Mouse (Mus musculus) adrenal gland, postnatal 10 days (tissue): ENCODE data around the gene Vcp. TPM values are rescaled to one million over a fixed set of nuclear protein-coding genes. Genes with fewer than 3 reads are reported as not detected.

Experiments used
- DNase-seq: peaks from one replicate; pipeline ENCODE4 v3.0.0; 2021; ENCODE audit warnings: mixed read lengths
- total RNA-seq, 2 experiments: library from RNA; stranded (reverse); gene quantifications; 2 replicates each; pipeline ENCODE4 v1.2.3; 2021

The Vcp gene
- total RNA-seq, 2 experiments from 2014 or later, result 238 to 252 TPM

DNA sequence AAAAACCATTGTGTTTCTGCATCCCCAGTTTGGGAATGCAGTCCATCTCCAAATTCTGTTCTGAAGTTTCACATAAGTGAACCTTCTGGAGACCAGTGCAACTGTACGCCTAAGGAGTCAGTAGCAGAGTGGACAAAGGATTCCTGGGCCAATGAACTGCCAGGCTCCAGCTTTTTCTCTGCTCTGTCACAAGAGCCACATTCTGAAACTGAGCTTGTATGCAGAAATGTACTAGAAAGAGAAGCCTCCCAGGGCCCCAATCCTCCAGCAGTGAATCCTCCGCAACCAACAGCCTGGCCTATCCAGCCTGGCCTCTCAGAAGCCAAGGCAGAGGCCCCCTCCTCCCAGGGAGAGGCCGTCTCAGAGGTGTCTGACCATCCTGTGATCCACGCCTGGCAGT, 27.4 kb downstream of the Vcp start:
- no peak for DNase-seq

DNA sequence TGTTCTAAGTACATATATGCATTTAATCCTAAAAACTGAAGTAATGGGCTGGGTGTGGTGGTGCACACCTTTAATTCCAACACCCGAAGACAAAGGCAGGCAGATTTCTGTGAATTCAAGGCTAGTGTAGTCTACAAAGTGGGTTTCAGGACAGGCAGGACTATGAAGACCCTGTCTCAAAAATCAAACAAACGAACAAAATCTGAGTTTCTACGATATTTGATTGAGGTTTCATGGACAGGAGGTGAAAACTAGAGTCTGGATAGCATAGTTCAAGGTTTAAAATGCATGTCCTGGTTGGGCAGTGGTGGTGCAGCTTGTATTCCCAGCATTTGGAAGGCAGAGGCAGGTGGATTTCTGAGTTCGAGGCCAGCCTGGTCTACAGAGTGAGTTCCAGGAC, 31.0 kb downstream of the Vcp start, which contains the start of gene 1700022I11Rik:
Gene 1700022I11Rik, plus strand, starts transcription at position 301 of the 400 bp plus-strand sequence.
- no peak for DNase-seq

- peak; percentile 48 for DNase-seq
Measured at GRCm38 (mm10) chr4:42965039-42965719, 35.1 kb downstream of the Vcp start.

GRCm38 (mm10) chr4:42963480-42963879, 36.8 kb downstream of the Vcp start:
- no peak for DNase-seq

GRCm38 (mm10) chr4:42961592-42961991, 38.7 kb downstream of the Vcp start:
- peak; percentile 73 for DNase-seq

- DNase-seq, result no peak
Measured at GRCm38 (mm10) chr4:42959382-42959781, 40.9 kb downstream of the Vcp start.

- no peak for DNase-seq
Measured at GRCm38 (mm10) chr4:42958942-42959341, 41.4 kb downstream of the Vcp start.

DNA sequence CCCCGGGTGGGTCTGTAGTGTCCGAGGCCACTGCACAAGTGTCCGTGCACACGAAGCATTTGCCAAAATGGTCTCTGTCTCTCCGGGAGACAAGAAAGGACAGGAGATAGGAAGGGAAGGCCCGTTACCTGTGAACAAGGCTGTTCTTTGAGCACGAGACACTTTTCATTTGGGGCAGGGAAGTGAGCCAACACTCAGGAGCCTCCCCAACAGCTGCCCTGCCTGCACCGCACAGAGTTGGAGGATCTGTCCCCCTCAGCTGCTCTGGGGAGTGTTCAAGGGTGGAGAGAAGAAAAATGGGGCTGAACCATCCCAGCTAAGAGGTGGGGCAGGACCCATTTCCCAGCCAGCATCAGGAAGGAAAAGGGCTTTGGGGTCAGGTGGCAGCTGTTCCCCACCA, 42.3 kb downstream of the Vcp start:
- no peak for DNase-seq

- no peak for DNase-seq
Measured at GRCm38 (mm10) chr4:42957306-42957705, 43.0 kb downstream of the Vcp start.

- DNase-seq, result no peak
Measured at GRCm38 (mm10) chr4:42956581-42956980, 43.7 kb downstream of the Vcp start.

GRCm38 (mm10) chr4:42955200-42955599, 45.1 kb downstream of the Vcp start:
- DNase-seq, result no peak

GRCm38 (mm10) chr4:42954297-42954696, 46.0 kb downstream of the Vcp start:
- peak; percentile 86 for DNase-seq

DNA sequence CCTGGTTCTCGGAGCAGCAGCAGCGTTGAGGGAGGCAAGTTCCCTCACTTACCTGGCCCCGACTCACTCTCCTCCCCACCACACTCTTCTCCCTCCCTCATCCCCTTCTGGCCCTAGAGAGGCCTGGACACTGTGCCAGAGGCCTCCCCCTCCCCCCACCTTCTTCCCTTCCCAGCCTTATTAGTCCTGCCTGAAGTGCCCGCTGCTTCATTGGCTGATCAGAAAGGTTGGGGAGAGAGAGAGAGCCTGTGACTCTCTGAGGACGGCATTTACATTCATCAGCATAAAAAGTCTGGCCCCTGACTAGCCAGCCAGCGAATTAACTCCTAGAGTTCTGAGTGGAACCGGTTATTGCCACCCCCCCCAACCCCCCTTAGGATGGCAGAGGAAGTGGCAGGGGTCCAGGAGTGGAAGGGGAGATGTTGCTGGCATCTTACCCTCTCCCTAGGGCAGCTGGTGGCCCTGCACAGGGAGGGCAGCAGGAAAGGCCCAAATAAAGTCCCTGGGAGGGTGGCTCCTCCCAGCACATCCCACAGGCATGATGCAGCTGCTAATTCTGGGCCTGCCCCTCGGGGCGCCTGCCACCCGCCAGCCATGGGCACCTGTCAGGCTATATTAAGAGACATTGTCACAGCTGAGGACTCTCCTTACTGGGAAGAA, 46.7 kb downstream of the Vcp start:
- no peak for DNase-seq

DNA sequence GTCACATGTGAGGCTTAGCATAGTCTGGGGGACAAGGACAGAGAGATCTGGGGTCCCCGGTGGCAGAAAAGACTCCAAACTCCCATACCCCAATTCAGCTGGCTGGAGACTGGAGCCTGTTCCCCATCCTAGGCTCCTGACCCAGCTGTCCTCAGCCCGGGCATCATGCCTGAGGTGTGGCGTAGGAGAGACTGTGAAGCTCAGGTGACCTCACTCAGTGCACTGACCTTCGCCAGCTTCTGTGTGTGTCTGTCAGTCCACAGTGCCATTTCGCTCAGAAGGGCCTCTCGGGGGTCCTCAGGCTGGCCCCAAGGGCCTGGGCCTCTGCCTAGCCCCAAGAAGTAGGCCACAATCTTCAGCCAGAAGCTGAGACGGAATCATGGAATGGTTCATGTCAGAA, 47.7 kb downstream of the Vcp start:
- no peak for DNase-seq

GRCm38 (mm10) chr4:42951206-42952195, 48.8 kb downstream of the Vcp start:
- no peak for DNase-seq

DNA sequence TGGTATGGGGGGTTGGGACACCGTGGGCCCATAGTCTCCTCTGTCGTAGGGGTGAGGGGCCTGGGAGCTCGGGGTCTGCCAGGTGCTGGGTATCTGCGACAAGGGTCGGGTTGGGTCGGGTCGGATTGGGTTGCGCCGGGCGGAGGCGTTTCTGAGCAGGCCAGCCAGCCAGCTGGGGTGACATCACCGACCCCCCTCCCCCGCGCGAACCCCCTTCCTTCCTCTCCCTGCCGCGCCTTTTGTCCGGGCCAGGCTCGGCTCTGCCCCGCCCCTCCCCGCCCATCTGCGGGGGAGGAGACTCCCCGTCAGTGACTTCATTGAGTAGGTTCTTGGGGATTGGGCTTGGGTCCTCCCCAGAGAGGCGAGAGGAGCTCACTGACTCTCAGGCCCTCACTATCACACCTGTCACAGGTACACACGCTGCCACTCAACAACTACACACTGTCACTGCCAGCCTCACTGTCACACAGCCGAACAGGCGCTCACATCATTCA, 50.2 kb downstream of the Vcp start:
- peak; percentile 91 for DNase-seq

DNA sequence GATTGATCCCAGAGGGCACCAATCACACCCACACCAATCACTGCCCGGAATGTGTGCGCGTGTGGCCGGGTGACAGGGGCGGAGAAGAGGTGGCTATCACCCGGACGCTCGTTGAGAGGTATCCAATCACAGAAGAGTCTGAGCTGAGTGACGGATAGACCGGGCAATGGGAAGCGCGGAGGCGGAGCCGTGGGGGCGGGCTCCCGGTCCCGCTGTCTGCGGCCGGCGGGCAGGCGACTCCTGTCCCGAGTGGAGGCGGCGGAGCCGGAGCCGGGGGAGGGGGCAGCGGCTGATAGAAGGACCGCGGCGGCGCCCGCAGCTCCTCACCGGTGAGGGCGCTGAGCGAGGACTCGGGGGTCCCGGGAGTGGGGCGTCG, 50.6 kb downstream of the Vcp start, which contains the start of gene Dnajb5:
Gene Dnajb5, plus strand, starts transcription at position 139 of the 376 bp plus-strand sequence.
- peak; percentile 99 for DNase-seq

DNA sequence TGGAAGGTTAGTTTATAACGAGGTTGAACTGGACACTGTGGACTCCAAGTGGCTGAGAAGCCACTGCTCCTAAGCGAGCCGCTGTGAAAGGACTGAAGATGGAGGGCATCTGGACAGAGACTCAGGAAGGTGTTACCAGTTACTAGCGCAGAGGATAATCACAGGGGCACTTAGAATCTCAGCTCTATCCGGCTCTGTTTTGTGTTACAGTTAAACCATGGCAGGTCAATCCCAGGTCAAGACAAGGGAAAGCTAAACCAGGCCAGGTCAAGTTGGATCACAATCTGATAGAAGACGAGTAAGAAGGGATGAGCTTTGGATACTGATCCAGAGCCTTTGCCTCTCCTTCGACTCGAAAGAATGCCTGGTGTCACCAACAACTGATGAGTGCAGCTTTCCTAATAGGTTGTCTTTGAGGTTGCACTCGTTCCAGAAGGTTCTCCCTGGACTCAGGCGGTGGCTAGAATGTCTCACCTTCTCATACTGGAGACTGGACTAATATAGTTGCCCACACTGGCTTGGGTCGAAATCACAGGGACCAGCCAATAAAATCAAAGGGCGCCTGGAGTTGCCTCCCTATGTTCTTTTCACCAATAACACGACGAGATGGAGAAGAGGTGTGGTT, 51.1 kb downstream of the Vcp start:
- no peak for DNase-seq

DNA sequence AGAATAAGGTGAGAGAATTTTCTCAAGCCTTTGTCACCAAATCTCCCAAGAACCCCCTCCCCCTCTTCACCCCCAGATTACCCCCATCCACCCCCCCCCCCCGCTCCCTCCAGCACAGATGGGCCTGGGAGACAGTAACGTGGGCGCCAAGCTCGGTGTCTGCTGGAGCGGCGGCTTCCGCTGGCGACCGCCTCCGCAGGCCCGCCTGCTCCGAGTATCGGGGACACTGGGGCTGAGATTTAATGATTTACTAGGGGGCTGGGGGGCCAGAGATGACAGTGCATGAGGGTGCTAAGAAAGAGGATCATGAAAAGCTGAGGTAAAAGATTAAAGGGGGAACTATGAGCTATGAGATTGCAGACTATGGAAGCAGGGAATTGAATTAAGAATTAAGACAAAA, 51.8 kb downstream of the Vcp start:
- no peak for DNase-seq

GRCm38 (mm10) chr4:42946733-42947290, 53.5 kb downstream of the Vcp start:
- no peak for DNase-seq

GRCm38 (mm10) chr4:42945952-42946351, 54.4 kb downstream of the Vcp start:
- DNase-seq, result peak; percentile 62

GRCm38 (mm10) chr4:42945445-42945844, 54.9 kb downstream of the Vcp start:
- no peak for DNase-seq
